Mouse (Mus musculus) yolk sac, embryonic 10.5 days (tissue): ENCODE measurements at regions not wholly inside any gene's neighbourhood (a gene's known extent, or its start where the extent isn't known, plus 50 kb on each side); places are given as distances from the start of the nearest gene placed in this dataset.

Experiments used
- DNase-seq: peaks from one replicate; pipeline ENCODE4 v3.0.0-alpha.2; 2017; ENCODE audit warnings: low spot score

- DNase-seq = no peak
Observed at GRCm38 (mm10) chr6:102977122-102977521, 404.2 kb upstream of the Cntn3 start.

GRCm38 (mm10) chr6:103023326-103023725 is 450.4 kb upstream of the Cntn3 start:
- DNase-seq = no peak

GRCm38 (mm10) chr6:103024006-103024405 is 451.1 kb upstream of the Cntn3 start:
- DNase-seq = no peak

GRCm38 (mm10) chr6:103028150-103028549 is 455.2 kb upstream of the Cntn3 start:
- DNase-seq = no peak

- DNase-seq = no peak
Observed at GRCm38 (mm10) chr6:103033418-103033817, 460.5 kb upstream of the Cntn3 start.

GRCm38 (mm10) chr6:103033919-103034318 is 461.0 kb upstream of the Cntn3 start:
- no peak for DNase-seq

GRCm38 (mm10) chr6:103060591-103060990 is 449.8 kb upstream of the Chl1 start:
- no peak for DNase-seq

GRCm38 (mm10) chr6:103106189-103106588 is 404.2 kb upstream of the Chl1 start:
- no peak for DNase-seq

GRCm38 (mm10) chr6:103119537-103119936 is 390.8 kb upstream of the Chl1 start:
- no peak for DNase-seq

GRCm38 (mm10) chr6:103140851-103141250 is 369.5 kb upstream of the Chl1 start:
- DNase-seq = no peak

- no peak for DNase-seq
Observed at GRCm38 (mm10) chr6:103177851-103178250, 332.5 kb upstream of the Chl1 start.

- no peak for DNase-seq
Observed at GRCm38 (mm10) chr6:103183355-103183754, 327.0 kb upstream of the Chl1 start.

GRCm38 (mm10) chr6:103196838-103197237 is 313.5 kb upstream of the Chl1 start:
- DNase-seq = no peak

- DNase-seq = no peak
Observed at GRCm38 (mm10) chr6:103201605-103202004, 308.8 kb upstream of the Chl1 start.

GRCm38 (mm10) chr6:103209202-103209601 is 301.2 kb upstream of the Chl1 start:
- no peak for DNase-seq

- DNase-seq = no peak
Observed at GRCm38 (mm10) chr6:103213160-103213559, 297.2 kb upstream of the Chl1 start.

- no peak for DNase-seq
Observed at GRCm38 (mm10) chr6:103236896-103237295, 273.5 kb upstream of the Chl1 start.

- no peak for DNase-seq
Observed at GRCm38 (mm10) chr6:103268984-103269383, 241.4 kb upstream of the Chl1 start.

GRCm38 (mm10) chr6:103272216-103272615 is 238.2 kb upstream of the Chl1 start:
- DNase-seq = no peak

- DNase-seq = no peak
Observed at GRCm38 (mm10) chr6:103275071-103275470, 235.3 kb upstream of the Chl1 start.

GRCm38 (mm10) chr6:103275476-103275875 is 234.9 kb upstream of the Chl1 start:
- DNase-seq = no peak

- no peak for DNase-seq
Observed at GRCm38 (mm10) chr6:103296015-103296414, 214.4 kb upstream of the Chl1 start.

GRCm38 (mm10) chr6:103306420-103307249 is 203.8 kb upstream of the Chl1 start:
- no peak for DNase-seq

GRCm38 (mm10) chr6:103307250-103307580 is 203.2 kb upstream of the Chl1 start:
- no peak for DNase-seq
